Mouse (Mus musculus) MEL (cell line): ENCODE measurements at regions not wholly inside any gene's neighbourhood (a gene's known extent, or its start where the extent isn't known, plus 50 kb on each side); places are given as distances from the start of the nearest gene placed in this dataset.

Experiments
- DNase-seq: peaks from one replicate; pipeline ENCODE4 v3.0.0; 2011; ENCODE audit warnings: low read depth, low spot score
- H3K27ac ChIP-seq: 2 replicates; pipeline ENCODE4 v1.5.1; 2012; ENCODE audit warnings: low read depth, mild to moderate bottlenecking, control low read depth, low read length, moderate library complexity; ENCODE audit not compliant: control insufficient read depth
- H3K27me3 ChIP-seq, 2 experiments: fragments of 150-350 bp in 1 of 2; sonication (generic) in 1 of 2; 2 replicates each; pipeline ENCODE4 v1.6.1; 2012; ENCODE audit warnings: low read length in 2 of 2, mild to moderate bottlenecking in 2 of 2, improper control_type of control experiment in 1 of 2, moderate library complexity in 1 of 2; ENCODE audit not compliant: insufficient read depth in 2 of 2, control insufficient read depth in 1 of 2
- H3K36me3 ChIP-seq, 2 experiments: 2 replicates each; pipeline ENCODE4 v1.6.1; 2012 to 2014; ENCODE audit warnings: low read length in 2 of 2, improper control_type of control experiment in 1 of 2, inconsistent platforms in 1 of 2, mild to moderate bottlenecking in 1 of 2; ENCODE audit not compliant: insufficient read depth in 2 of 2, control insufficient read depth in 1 of 2
- H3K4me1 ChIP-seq, 2 experiments: fragments of 150-350 bp in 1 of 2; sonication (generic) in 1 of 2; 2 replicates each; pipeline ENCODE4 v1.6.1; 2012; ENCODE audit warnings: low read length in 2 of 2, improper control_type of control experiment in 1 of 2, mild to moderate bottlenecking in 1 of 2; ENCODE audit not compliant: insufficient read depth in 2 of 2, control insufficient read depth in 1 of 2
- H3K4me3 ChIP-seq, 2 experiments: fragments of 150-350 bp in 1 of 2; sonication (generic) in 1 of 2; 2 replicates each; pipeline ENCODE4 v1.5.1; 2012; ENCODE audit warnings: low read depth in 2 of 2, low read length in 2 of 2, mild to moderate bottlenecking in 2 of 2, moderate library complexity in 2 of 2, control low read depth in 1 of 2, improper control_type of control experiment in 1 of 2; ENCODE audit not compliant: control insufficient read depth in 1 of 2, insufficient read depth in 1 of 2
- H3K79me2 ChIP-seq: 2 replicates; pipeline ENCODE4 v1.6.1; 2012; ENCODE audit warnings: mild to moderate bottlenecking, low read length, moderate library complexity; ENCODE audit not compliant: control insufficient read depth, poor library complexity, insufficient read depth
- H3K9ac ChIP-seq: 2 replicates; pipeline ENCODE4 v1.6.1; 2012; ENCODE audit warnings: low read depth, mild to moderate bottlenecking, control low read depth, low read length, moderate library complexity; ENCODE audit not compliant: control insufficient read depth, poor library complexity, severe bottlenecking
- H3K9me3 ChIP-seq: fragments of 150-350 bp; sonication (generic); replicated peaks from 2 replicates; pipeline ENCODE4 v1.6.1; 2012; ENCODE audit warnings: mild to moderate bottlenecking, low read length, improper control_type of control experiment, moderate library complexity; ENCODE audit not compliant: insufficient read depth
- BHLHE40 ChIP-seq: IDR thresholded peaks from 2 replicates; pipeline ENCODE4 v1.6.1; 2012; ENCODE audit warnings: low read depth, mild to moderate bottlenecking, inconsistent platforms, low read length, improper control_type of control experiment, borderline replicate concordance
- CHD1 ChIP-seq: IDR thresholded peaks from 2 replicates; pipeline ENCODE4 v1.6.1; 2012; ENCODE audit warnings: low read depth, mild to moderate bottlenecking, inconsistent platforms, low read length, improper control_type of control experiment
- CHD2 ChIP-seq: IDR thresholded peaks from 2 replicates; pipeline ENCODE4 v1.6.1; 2011; ENCODE audit warnings: low read length, improper control_type of control experiment
- CTCF ChIP-seq, 3 experiments: IDR thresholded peaks in 2 of 3; conservative IDR thresholded peaks in 1 of 3; 2 replicates each; pipeline ENCODE4 v1.5.1; 2011 to 2012; ENCODE audit warnings: low read length in 3 of 3, low read depth in 2 of 3, mild to moderate bottlenecking in 2 of 3, improper control_type of control experiment in 1 of 3, inconsistent platforms in 1 of 3, mixed read lengths in 1 of 3, moderate library complexity in 1 of 3; ENCODE audit not compliant: control insufficient read depth in 1 of 3, insufficient read depth in 1 of 3, poor library complexity in 1 of 3, severe bottlenecking in 1 of 3
- EP300 ChIP-seq, 2 experiments: IDR thresholded peaks; 2 replicates each; pipeline ENCODE4 v1.6.1; 2011; ENCODE audit warnings: improper control_type of control experiment in 2 of 2, low read length in 2 of 2, low read depth in 1 of 2, mild to moderate bottlenecking in 1 of 2
- ETS1 ChIP-seq: IDR thresholded peaks from 2 replicates; pipeline ENCODE4 v1.6.1; 2012; ENCODE audit warnings: low read depth, mild to moderate bottlenecking, inconsistent platforms, low read length, improper control_type of control experiment, moderate library complexity
- GABPA ChIP-seq: IDR thresholded peaks from 2 replicates; pipeline ENCODE4 v1.6.1; 2012; ENCODE audit warnings: low read depth, mild to moderate bottlenecking, inconsistent platforms, low read length, improper control_type of control experiment, moderate library complexity
- GATA1 ChIP-seq: IDR thresholded peaks from 2 replicates; pipeline ENCODE4 v1.6.1; 2011; ENCODE audit warnings: low read depth, low read length, improper control_type of control experiment
- HCFC1 ChIP-seq: IDR thresholded peaks from 2 replicates; pipeline ENCODE4 v1.6.1; 2012; ENCODE audit warnings: low read depth, mild to moderate bottlenecking, inconsistent platforms, low read length, improper control_type of control experiment, moderate library complexity
- MAFK ChIP-seq: IDR thresholded peaks from 2 replicates; pipeline ENCODE4 v1.6.1; 2011; ENCODE audit warnings: low read depth, mild to moderate bottlenecking, low read length, improper control_type of control experiment, borderline replicate concordance
- MAX ChIP-seq: IDR thresholded peaks from 2 replicates; pipeline ENCODE4 v1.6.1; 2011; ENCODE audit warnings: low read length, improper control_type of control experiment
- MAZ ChIP-seq: IDR thresholded peaks from 2 replicates; pipeline ENCODE4 v1.6.1; 2012; ENCODE audit warnings: low read depth, mild to moderate bottlenecking, inconsistent platforms, low read length, improper control_type of control experiment
- MEF2A ChIP-seq: IDR thresholded peaks from 2 replicates; pipeline ENCODE4 v1.6.1; 2014; ENCODE audit warnings: low read depth, mild to moderate bottlenecking, inconsistent platforms, low read length, improper control_type of control experiment; ENCODE audit not compliant: poor library complexity, insufficient replicate concordance, severe bottlenecking; ENCODE audit errors: extremely low read depth
- MYB ChIP-seq: IDR thresholded peaks from 2 replicates; pipeline ENCODE4 v1.6.1; 2011; ENCODE audit warnings: mild to moderate bottlenecking, low read depth, low read length, improper control_type of control experiment
- MYC ChIP-seq: IDR thresholded peaks from 2 replicates; pipeline ENCODE4 v1.6.1; 2011; ENCODE audit warnings: low read depth, mild to moderate bottlenecking, low read length, improper control_type of control experiment, moderate library complexity
- NELFE ChIP-seq: IDR thresholded peaks from 2 replicates; pipeline ENCODE4 v1.6.1; 2011; ENCODE audit warnings: low read depth, low read length, improper control_type of control experiment
- NRF1 ChIP-seq: IDR thresholded peaks from 2 replicates; pipeline ENCODE4 v1.6.1; 2014; ENCODE audit warnings: low read depth, mild to moderate bottlenecking, inconsistent platforms, low read length, improper control_type of control experiment, moderate library complexity; ENCODE audit not compliant: poor library complexity, insufficient read depth, severe bottlenecking
- POLR2A ChIP-seq, 2 experiments: IDR thresholded peaks; 2 replicates each; pipeline ENCODE4 v1.6.1; 2011 to 2012; ENCODE audit warnings: low read length in 2 of 2, mild to moderate bottlenecking in 2 of 2, control low read depth in 1 of 2, improper control_type of control experiment in 1 of 2, low read depth in 1 of 2, moderate library complexity in 1 of 2; ENCODE audit not compliant: control insufficient read depth in 1 of 2, insufficient read depth in 1 of 2, poor library complexity in 1 of 2
- POLR2AphosphoS5 ChIP-seq: IDR thresholded peaks from 2 replicates; pipeline ENCODE4 v1.6.1; 2012; ENCODE audit warnings: low read depth, borderline replicate concordance, mild to moderate bottlenecking, inconsistent platforms, low read length, moderate library complexity, mixed read lengths
- RAD21 ChIP-seq: IDR thresholded peaks from 2 replicates; pipeline ENCODE4 v1.6.1; 2011; ENCODE audit warnings: mild to moderate bottlenecking, low read depth, low read length, improper control_type of control experiment
- RCOR1 ChIP-seq: IDR thresholded peaks from 2 replicates; pipeline ENCODE4 v1.6.1; 2012; ENCODE audit warnings: low read depth, mild to moderate bottlenecking, inconsistent platforms, low read length, improper control_type of control experiment
- SIN3A ChIP-seq: IDR thresholded peaks from 2 replicates; pipeline ENCODE4 v1.6.1; 2012; ENCODE audit warnings: low read length, improper control_type of control experiment, inconsistent platforms
- SMC3 ChIP-seq: IDR thresholded peaks from 2 replicates; pipeline ENCODE4 v1.6.1; 2011; ENCODE audit warnings: low read depth, low read length, improper control_type of control experiment
- TAL1 ChIP-seq: IDR thresholded peaks from 2 replicates; pipeline ENCODE4 v1.6.1; 2012; ENCODE audit warnings: mild to moderate bottlenecking, inconsistent platforms, low read length, moderate library complexity, mixed read lengths
- TBP ChIP-seq: IDR thresholded peaks from 2 replicates; pipeline ENCODE4 v1.8.0; 2011; ENCODE audit warnings: low read depth, low read length, improper control_type of control experiment
- USF1 ChIP-seq: IDR thresholded peaks from 2 replicates; pipeline ENCODE4 v1.6.1; 2014; ENCODE audit warnings: low read depth, mild to moderate bottlenecking, inconsistent platforms, low read length, improper control_type of control experiment, moderate library complexity
- ZC3H11A ChIP-seq: IDR thresholded peaks from 2 replicates; pipeline ENCODE4 v1.6.1; 2012; ENCODE audit warnings: low read depth, mild to moderate bottlenecking, inconsistent platforms, low read length, improper control_type of control experiment
- ZKSCAN1 ChIP-seq: IDR thresholded peaks from 2 replicates; pipeline ENCODE4 v1.6.1; 2012; ENCODE audit warnings: low read depth, mild to moderate bottlenecking, inconsistent platforms, low read length, improper control_type of control experiment, moderate library complexity
- ZNF384 ChIP-seq: IDR thresholded peaks from 2 replicates; pipeline ENCODE4 v1.6.1; 2012; ENCODE audit warnings: low read depth, mild to moderate bottlenecking, inconsistent platforms, low read length, improper control_type of control experiment

GRCm38 (mm10) chr9:53045788-53046187, 202.1 kb downstream of the Ddx10 start:
- Histone ChIP-seq H3K36me3 (no peaks in the 10 kb centered on the region), H3K4me1 (no peaks in the 10 kb centered on the region), H3K9me3 (no peaks in the 10 kb centered on the region), H3K4me3 (no peak overlapping the region), H3K27me3 (no peaks in the 10 kb centered on the region; a peak in 2 of 4 replicates), H3K9ac (no peak overlapping the region), H3K79me2 (no peaks in the 10 kb centered on the region), H3K27ac (no peak overlapping the region)
- TF ChIP-seq TBP (no peak), GATA1 (no peak), SMC3 (no peak), MAFK (no peak), TAL1 (no peak), ETS1 (no peak), CTCF (IDR thresholded peaks at IDR 0.05 in 2 of 3, conservative IDR thresholded peaks at IDR 0.05 in 1 of 3; ENCODE audit: control insufficient read depth in 1 of 3, insufficient read depth in 1 of 3, low read depth in 2 of 3, low read length in 3 of 3, poor library complexity in 1 of 3, severe bottlenecking in 1 of 3) (no peak), NRF1 (no peak), MAX (no peak), HCFC1 (no peak), RAD21 (no peak), POLR2AphosphoS5 (no peak), SIN3A (no peak), MYC (no peak)
- DNase-seq: no peak

GRCm38 (mm10) chr9:53033797-53034196, 214.1 kb downstream of the Ddx10 start:
- H3K27me3 ChIP-seq: no peaks in the 10 kb centered on the region
- no peaks in the 10 kb centered on the region for H3K4me1 ChIP-seq
- TF ChIP-seq MEF2A (no peak), CHD2 (no peak), ZKSCAN1 (no peak), ZNF384 (no peak), SMC3 (no peak), GATA1 (0 out of 2 replicates have a peak, but pooled peaks have one; percentile 7), MAX (no peak), NELFE (no peak), MYB (no peak), MAFK (0 out of 2 replicates have a peak, but pooled peaks have one; percentile 19), GABPA (peak; percentile 30; the same call in 1 of the 2 replicates), MYC (no peak), POLR2A (IDR thresholded peaks at IDR 0.05; ENCODE audit: control insufficient read depth in 1 of 2, insufficient read depth in 1 of 2, low read depth in 1 of 2, low read length in 2 of 2, poor library complexity in 1 of 2) (no peak), ZC3H11A (no peak), CTCF (IDR thresholded peaks at IDR 0.05 in 2 of 3, conservative IDR thresholded peaks at IDR 0.05 in 1 of 3; ENCODE audit: control insufficient read depth in 1 of 3, insufficient read depth in 1 of 3, low read depth in 2 of 3, low read length in 3 of 3, poor library complexity in 1 of 3, severe bottlenecking in 1 of 3) (no peak), SIN3A (no peak), ETS1 (0 out of 2 replicates have a peak, but pooled peaks have one; percentile 31), USF1 (no peak), RCOR1 (no peak), CHD1 (no peak), EP300 (IDR thresholded peaks at IDR 0.05; ENCODE audit: low read depth in 1 of 2, low read length in 2 of 2) (peak in 1 of 2 experiments; percentile 28; a peak in 1 of 4 replicates), TAL1 (no peak), BHLHE40 (no peak), MAZ (no peak)
- peak; percentile 65 for DNase-seq
- H3K9ac ChIP-seq: no peak overlapping the region
- no peaks in the 10 kb centered on the region for H3K79me2 ChIP-seq
- H3K4me3 ChIP-seq: no peak overlapping the region
- H3K27ac ChIP-seq: no peak overlapping the region
- no peaks in the 10 kb centered on the region for H3K36me3 ChIP-seq
- H3K9me3 ChIP-seq: no peaks in the 10 kb centered on the region
